Mouse (Mus musculus) midbrain, postnatal 0 days (tissue): ENCODE data around the gene Ufsp1. TPM values are rescaled to one million over a fixed set of nuclear protein-coding genes. Genes with fewer than 3 reads are reported as not detected.

Experiments used
- ATAC-seq: fragments of 200-750 bp; cut with Nextera tagmentation; 2 replicates; pipeline ENCODE4 v1.8.0; 2017; ENCODE audit warnings: moderate number of reproducible peaks, mild to moderate bottlenecking, moderate TSS enrichment, moderate library complexity; ENCODE audit not compliant: low FRiP score
- DNase-seq: peaks from one replicate; pipeline ENCODE4 v3.0.0-alpha.2; 2015; ENCODE audit warnings: low spot score
- H3K27ac ChIP-seq: fragments of 300-500 bp; sonication (generic); 2 replicates; pipeline ENCODE4 v1.5.1; 2014; ENCODE audit warnings: low read depth, mild to moderate bottlenecking, low read length, mixed read lengths
- H3K27me3 ChIP-seq: fragments of 300-500 bp; sonication (generic); 2 replicates; pipeline ENCODE4 v1.6.1; 2014; ENCODE audit warnings: low read length, control low read depth, mixed read lengths; ENCODE audit not compliant: insufficient read depth
- H3K36me3 ChIP-seq: fragments of 300-500 bp; sonication (generic); 2 replicates; pipeline ENCODE4 v1.6.1; 2014; ENCODE audit warnings: low read length, control low read depth, mixed read lengths; ENCODE audit not compliant: insufficient read depth
- H3K4me1 ChIP-seq: fragments of 300-500 bp; sonication (generic); 2 replicates; pipeline ENCODE4 v1.6.1; 2014; ENCODE audit warnings: mild to moderate bottlenecking, control low read depth, antibody characterized with exemption, low read length, mixed read lengths; ENCODE audit not compliant: insufficient read depth
- H3K4me2 ChIP-seq: fragments of 300-500 bp; sonication (generic); 2 replicates; pipeline ENCODE4 v1.6.1; 2014; ENCODE audit warnings: low read depth, mild to moderate bottlenecking, low read length, mixed read lengths; ENCODE audit not compliant: poor library complexity, severe bottlenecking
- H3K4me3 ChIP-seq: fragments of 300-500 bp; sonication (generic); 2 replicates; pipeline ENCODE4 v1.5.1; 2014; ENCODE audit warnings: low read depth, mild to moderate bottlenecking, low read length, moderate library complexity
- H3K9ac ChIP-seq: fragments of 300-500 bp; sonication (generic); replicated peaks from 2 replicates; pipeline ENCODE4 v1.6.1; 2014; ENCODE audit warnings: mild to moderate bottlenecking, low read length, moderate library complexity, mixed read lengths; ENCODE audit not compliant: poor library complexity, severe bottlenecking
- H3K9me3 ChIP-seq: fragments of 300-500 bp; sonication (generic); 2 replicates; pipeline ENCODE4 v1.6.1; 2016; ENCODE audit warnings: low read length, control low read depth
- CTCF ChIP-seq: IDR thresholded peaks from 2 replicates; pipeline ENCODE4 v1.5.1; 2016; ENCODE audit warnings: antibody characterized with exemption, mild to moderate bottlenecking
- WGBS: fragments of 180-500 bp; shearing (Covaris S2); extraction: QIAGEN DNeasy Blood & Tissue Kit; methylation state at CpG from one replicate; pipeline ENCODE4 v1.1.7; 2014; 5-methylcytosine and 5-hydroxymethylcytosine counted together
- polyA plus RNA-seq: library from polyadenylated mRNA; unstranded; fragments of >200 nt; fragmentation: Nextera tagmentation; extraction: Ambion mirVana; gene quantifications from 2 replicates; pipeline ENCODE4 v1.2.1, GENCODE M21; 2015
- total RNA-seq: library from RNA; depleted of rRNA; stranded (reverse); fragments of >200 nt; gene quantifications from 2 replicates; pipeline ENCODE4 v1.2.3, GENCODE M21; 2014

The Ufsp1 gene
- total and polyA plus RNA-seq, 2 experiments from 2014 or later, result 29.3 to 35.0 TPM

DNA sequence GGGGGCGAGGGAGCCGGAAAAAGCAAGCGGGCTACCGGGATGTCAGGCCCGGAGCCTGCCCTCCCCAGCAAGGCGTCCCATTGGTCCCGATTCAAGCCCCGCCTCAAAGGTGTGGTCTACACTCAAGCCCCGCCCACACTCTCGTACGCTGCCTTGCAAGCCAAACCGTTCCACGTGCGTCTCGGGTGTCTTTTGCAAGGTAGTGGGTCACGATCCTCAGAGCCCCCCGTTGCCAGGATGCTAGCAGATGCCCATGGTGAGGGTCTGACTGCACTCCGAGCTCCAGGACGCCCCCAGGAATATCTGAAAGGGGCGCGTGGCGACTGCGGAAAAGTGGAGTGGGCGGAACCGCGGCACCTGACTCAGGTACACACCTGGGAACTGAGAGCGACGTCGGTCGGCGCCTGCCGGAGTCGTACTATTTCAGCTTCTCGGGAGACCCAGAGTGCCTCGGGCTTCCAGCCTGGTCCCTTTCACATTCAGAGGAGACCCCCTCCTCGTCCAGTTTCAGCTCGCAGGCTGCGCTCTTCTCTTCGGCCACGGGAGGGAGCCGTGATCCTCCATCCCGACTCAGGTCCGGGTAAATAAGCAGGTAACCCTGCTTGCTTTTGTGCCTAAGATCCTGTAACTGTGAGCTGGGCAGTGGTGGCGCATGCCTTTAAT, 39.2 kb downstream of the Ufsp1 start, which contains the start of gene Slc12a9:
Gene Slc12a9 (minus strand): TSS at position 86 of the 663 bp plus-strand sequence.
- DNase-seq (peak; percentile 97), ATAC-seq (peak; percentile 93)
- no peaks in the 10 kb centered on the region for H3K27me3 ChIP-seq
- WGBS, result under 1% methylated on average over 44 of the region's 44 CpGs
- H3K9ac ChIP-seq, result peak within 1 kb of the TSS; percentile 77
- H3K4me2 ChIP-seq, result peak within 1 kb of the TSS; percentile 84
- H3K27ac ChIP-seq, result peak within 1 kb of the TSS; percentile 72
- H3K9me3 ChIP-seq, result no peaks in the 10 kb centered on the region
- TF ChIP-seq CTCF, result peak; percentile 82
- peak within 1 kb of the TSS; percentile 52 for H3K4me3 ChIP-seq
- 0 out of 2 replicates have a peak, but pooled peaks cover 3% of the 10 kb centered on the region for H3K4me1 ChIP-seq
- peaks cover 2% of the 10 kb centered on the region; the same call in 1 of the 2 replicates for H3K36me3 ChIP-seq

DNA sequence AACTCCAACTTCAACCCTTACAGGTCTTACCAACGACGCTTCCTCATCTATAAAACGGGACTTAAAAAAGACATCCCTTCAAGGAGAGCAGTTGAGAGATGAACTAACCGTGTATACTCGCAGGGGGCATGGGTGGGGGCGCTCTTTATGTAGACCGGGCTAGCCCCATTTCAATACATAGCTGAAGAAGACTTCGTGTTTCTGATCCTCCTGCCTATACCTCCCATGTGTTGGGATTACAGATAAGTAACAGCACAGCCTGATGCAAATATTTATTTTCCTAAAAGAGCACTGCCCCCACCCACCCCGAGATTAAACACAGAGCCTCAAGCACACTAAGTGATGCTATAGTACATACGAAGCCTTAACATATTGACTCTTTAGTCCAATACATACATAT, 39.9 kb downstream of the Ufsp1 start:
- Histone ChIP-seq H3K4me2 (no peak overlapping the region), H3K27me3 (no peaks in the 10 kb centered on the region), H3K4me1 (peaks cover 3% of the 10 kb centered on the region; the same call in 1 of the 2 replicates), H3K27ac (no peak overlapping the region), H3K36me3 (peaks cover 2% of the 10 kb centered on the region; the same call in 1 of the 2 replicates), H3K9ac (no peak overlapping the region), H3K4me3 (peak overlapping the region; percentile 52; the same call in 1 of the 2 replicates), H3K9me3 (no peaks in the 10 kb centered on the region)
- DNase-seq (no peak), ATAC-seq (no peak)
- 50% methylated on average over 10 of the region's 10 CpGs for WGBS
- TF ChIP-seq CTCF, result no peak

DNA sequence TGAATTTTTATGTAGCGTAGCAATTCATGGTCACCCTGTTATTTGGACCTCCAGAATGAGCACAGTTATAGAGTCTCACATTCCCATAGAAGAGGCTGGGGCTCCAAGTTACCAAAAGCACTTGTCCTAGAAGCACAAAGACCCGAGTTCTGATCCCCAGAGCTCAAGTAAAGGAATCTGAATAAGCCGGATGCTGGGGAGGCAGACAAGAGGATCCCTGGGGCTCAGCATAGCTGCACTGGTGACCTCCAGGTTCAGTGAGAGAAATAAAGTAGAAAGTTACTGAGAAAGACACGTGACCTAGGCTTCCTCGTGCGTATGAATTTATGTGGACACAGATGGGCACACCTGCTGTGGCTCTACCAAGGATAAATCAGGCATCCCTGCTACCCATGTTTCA, 40.6 kb downstream of the Ufsp1 start:
- WGBS, result 65% methylated on average over 6 of the region's 6 CpGs
- Histone ChIP-seq H3K27ac (no peak overlapping the region), H3K27me3 (no peaks in the 10 kb centered on the region), H3K4me3 (no peak overlapping the region), H3K9me3 (no peaks in the 10 kb centered on the region), H3K9ac (no peak overlapping the region), H3K36me3 (peaks cover 2% of the 10 kb centered on the region; the same call in 1 of the 2 replicates), H3K4me2 (no peak overlapping the region), H3K4me1 (peaks cover 5% of the 10 kb centered on the region; the same call in 1 of the 2 replicates)
- TF ChIP-seq CTCF, result no peak
- DNase-seq (no peak), ATAC-seq (no peak)

DNA sequence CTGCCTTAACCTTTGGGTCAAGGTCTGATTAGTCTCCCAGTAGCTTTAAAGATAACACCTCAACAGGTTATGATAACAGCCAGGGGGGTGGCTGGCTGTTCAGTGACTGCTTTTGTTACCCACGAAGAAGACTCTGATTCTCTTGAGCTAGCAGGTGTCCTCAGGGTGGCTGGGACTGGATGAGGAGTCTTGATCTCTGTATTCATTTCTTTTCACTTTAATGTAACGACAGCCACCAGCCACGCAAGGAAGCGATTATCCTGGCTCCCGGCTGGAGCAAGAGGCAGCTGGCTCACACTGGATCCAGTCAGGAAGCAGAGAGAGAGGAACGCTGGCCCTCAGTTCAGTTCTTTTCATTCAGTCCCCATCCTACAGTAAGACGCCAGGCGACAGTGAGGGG, 42.8 kb downstream of the Ufsp1 start:
- no peaks in the 10 kb centered on the region for H3K36me3 ChIP-seq
- no peak for DNase-seq
- H3K9ac ChIP-seq, result no peak overlapping the region
- no peak overlapping the region for H3K4me3 ChIP-seq
- ATAC-seq, result no peak
- no peaks in the 10 kb centered on the region for H3K9me3 ChIP-seq
- H3K27ac ChIP-seq, result no peak overlapping the region
- H3K27me3 ChIP-seq, result no peaks in the 10 kb centered on the region
- H3K4me2 ChIP-seq, result no peak overlapping the region
- WGBS, result 54% methylated on average over 8 of the region's 8 CpGs
- no peak for TF ChIP-seq CTCF
- peaks cover 5% of the 10 kb centered on the region; the same call in 1 of the 2 replicates for H3K4me1 ChIP-seq

DNA sequence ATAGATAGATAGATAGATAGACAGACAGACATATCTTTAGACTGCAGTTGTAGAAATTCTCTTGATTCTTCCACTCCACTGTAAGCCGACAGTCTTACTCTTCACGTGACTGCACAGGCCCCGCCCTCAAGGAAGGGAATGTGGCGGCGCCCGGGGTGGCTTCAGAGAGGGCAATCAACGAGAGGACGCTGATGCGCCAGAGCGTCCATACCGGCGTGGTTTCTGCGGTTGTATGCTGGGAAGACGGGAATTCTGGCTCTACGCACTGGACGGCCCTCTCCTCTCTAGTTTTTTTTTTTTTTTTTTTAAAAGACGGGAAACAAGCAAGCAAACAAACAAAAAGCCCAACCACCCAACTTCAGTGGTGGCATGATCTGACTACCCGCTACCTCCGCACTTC, 43.8 kb downstream of the Ufsp1 start:
- Histone ChIP-seq H3K27ac (peak overlapping the region; percentile 71), H3K36me3 (no peaks in the 10 kb centered on the region), H3K4me1 (peaks cover 2% of the 10 kb centered on the region; the same call in 1 of the 2 replicates), H3K27me3 (no peaks in the 10 kb centered on the region), H3K4me3 (peak overlapping the region; percentile 36), H3K9ac (peak overlapping the region; percentile 64), H3K4me2 (peak overlapping the region; percentile 81), H3K9me3 (no peaks in the 10 kb centered on the region)
- ATAC-seq (peak; percentile 87), DNase-seq (peak; percentile 97)
- under 1% methylated on average over 19 of the region's 19 CpGs for WGBS
- TF ChIP-seq CTCF, result no peak

DNA sequence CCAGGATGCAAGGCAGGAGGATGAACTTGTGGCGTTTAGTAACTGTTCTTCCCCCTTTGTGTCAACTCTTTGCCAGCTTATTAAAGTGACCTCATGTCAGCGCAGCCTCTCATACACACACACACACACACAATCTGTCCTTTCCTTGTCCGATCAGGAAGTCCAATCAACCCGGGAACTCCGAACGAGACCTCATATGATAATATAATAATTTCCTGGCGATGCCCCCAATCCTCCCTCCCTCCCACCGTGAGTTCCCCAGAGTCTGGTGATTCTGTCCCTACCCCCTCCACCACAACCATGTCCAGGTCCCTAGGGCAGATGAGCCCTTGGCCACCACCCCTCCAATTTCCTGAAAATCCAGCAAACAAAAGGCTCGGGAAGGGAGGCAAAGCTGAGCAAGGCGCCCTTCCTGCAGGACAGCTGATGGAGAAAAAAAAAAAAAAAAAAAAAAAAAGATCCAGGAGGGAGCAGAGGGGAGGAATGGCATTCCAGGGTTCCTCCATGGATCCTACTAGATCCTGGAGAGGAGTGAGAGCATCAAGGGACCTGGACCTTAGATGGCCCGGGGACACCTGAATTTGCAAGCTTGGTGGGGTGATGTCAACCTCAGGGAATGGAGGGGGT, 44.3 kb downstream of the Ufsp1 start:
- H3K9me3 ChIP-seq, result no peaks in the 10 kb centered on the region
- H3K27me3 ChIP-seq, result no peaks in the 10 kb centered on the region
- no peak for TF ChIP-seq CTCF
- WGBS, result under 1% methylated on average over 11 of the region's 11 CpGs
- H3K27ac ChIP-seq, result peak overlapping the region; percentile 71
- H3K9ac ChIP-seq, result peak overlapping the region; percentile 64
- ATAC-seq (0 out of 2 replicates have a peak, but pooled peaks have one; percentile 6), DNase-seq (peak; percentile 70)
- peak overlapping the region; percentile 36 for H3K4me3 ChIP-seq
- peak overlapping the region; percentile 81 for H3K4me2 ChIP-seq
- peaks cover 2% of the 10 kb centered on the region; the same call in 1 of the 2 replicates for H3K4me1 ChIP-seq
- no peaks in the 10 kb centered on the region for H3K36me3 ChIP-seq
